Mouse (Mus musculus) forebrain, embryonic 13.5 days (tissue): ENCODE measurements around the gene Bahd1. TPM values are rescaled to one million over a fixed set of nuclear protein-coding genes. Genes with fewer than 3 reads are reported as not detected.

ENCODE experiments used
- ATAC-seq: fragments of 200-750 bp; cut with Nextera tagmentation; 2 replicates; pipeline ENCODE4 v1.8.0; 2017
- H3K27ac ChIP-seq: fragments of 300-500 bp; sonication (generic); 2 replicates; pipeline ENCODE4 v1.5.1; 2015; ENCODE audit warnings: inconsistent platforms, mild to moderate bottlenecking, moderate library complexity
- H3K27me3 ChIP-seq: fragments of 300-500 bp; sonication (generic); 2 replicates; pipeline ENCODE4 v1.6.1; 2015; ENCODE audit warnings: mild to moderate bottlenecking, inconsistent platforms
- H3K36me3 ChIP-seq: fragments of 300-500 bp; sonication (generic); 2 replicates; pipeline ENCODE4 v1.6.1; 2015; ENCODE audit warnings: mild to moderate bottlenecking, inconsistent platforms; ENCODE audit not compliant: poor library complexity, severe bottlenecking
- H3K4me1 ChIP-seq: fragments of 300-500 bp; sonication (generic); 2 replicates; pipeline ENCODE4 v1.6.1; 2015; ENCODE audit warnings: inconsistent platforms
- H3K4me2 ChIP-seq: fragments of 300-500 bp; sonication (generic); 2 replicates; pipeline ENCODE4 v1.6.1; 2015; ENCODE audit warnings: inconsistent platforms, mild to moderate bottlenecking, moderate library complexity
- H3K4me3 ChIP-seq: fragments of 300-500 bp; sonication (generic); 2 replicates; pipeline ENCODE4 v1.5.1; 2015; ENCODE audit warnings: mild to moderate bottlenecking, inconsistent platforms
- H3K9ac ChIP-seq: fragments of 300-500 bp; sonication (generic); 2 replicates; pipeline ENCODE4 v1.6.1; 2015; ENCODE audit warnings: mild to moderate bottlenecking, inconsistent platforms
- H3K9me3 ChIP-seq: fragments of 300-500 bp; sonication (generic); replicated peaks from 2 replicates; pipeline ENCODE4 v1.6.1; 2016; ENCODE audit warnings: inconsistent platforms
- WGBS: fragments of 180-500 bp; shearing (Covaris S2); methylation state at CpG from one replicate; pipeline ENCODE4 v1.1.7; 2015; 5-methylcytosine and 5-hydroxymethylcytosine counted together
- polyA plus RNA-seq: library from polyadenylated mRNA; unstranded; fragments of >200 nt; fragmentation: Nextera tagmentation; extraction: Ambion mirVana; gene quantifications from 2 replicates; pipeline ENCODE4 v1.2.1, GENCODE M21; 2015

Gene Bahd1
- polyA plus RNA-seq, 1 experiment from 2014 or later, result 4.4 TPM

DNA sequence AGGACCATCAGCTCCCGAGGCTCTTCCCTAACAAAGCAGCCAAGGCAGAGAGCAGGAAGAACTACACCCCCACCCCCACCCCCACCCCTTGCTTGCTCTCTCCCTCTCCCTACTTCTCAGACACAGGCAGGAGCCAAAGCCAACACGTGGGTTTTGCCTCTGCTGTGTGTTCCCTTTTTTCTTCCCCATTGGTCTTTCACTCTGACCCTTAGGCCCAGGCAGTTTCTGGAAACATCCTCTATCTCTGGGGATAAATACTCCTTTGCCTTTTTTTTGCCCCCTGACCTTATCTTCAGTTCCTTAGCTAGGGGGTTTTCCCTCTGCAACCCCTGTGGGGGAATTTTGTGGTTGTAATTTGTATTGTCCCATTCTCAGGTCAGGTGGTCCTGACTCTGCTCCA is 59.5 kb downstream of the Bahd1 start:
- 23% methylated on average over 2 of the region's 2 CpGs for WGBS
- Histone ChIP-seq H3K4me3 (no peak overlapping the region), H3K27me3 (no peaks in the 10 kb centered on the region), H3K27ac (no peak overlapping the region), H3K9ac (no peak overlapping the region), H3K9me3 (no peaks in the 10 kb centered on the region), H3K4me1 (no peaks in the 10 kb centered on the region; the same call in 1 of the 2 replicates), H3K4me2 (no peak overlapping the region), H3K36me3 (no peaks in the 10 kb centered on the region)
- ATAC-seq, result no peak

DNA sequence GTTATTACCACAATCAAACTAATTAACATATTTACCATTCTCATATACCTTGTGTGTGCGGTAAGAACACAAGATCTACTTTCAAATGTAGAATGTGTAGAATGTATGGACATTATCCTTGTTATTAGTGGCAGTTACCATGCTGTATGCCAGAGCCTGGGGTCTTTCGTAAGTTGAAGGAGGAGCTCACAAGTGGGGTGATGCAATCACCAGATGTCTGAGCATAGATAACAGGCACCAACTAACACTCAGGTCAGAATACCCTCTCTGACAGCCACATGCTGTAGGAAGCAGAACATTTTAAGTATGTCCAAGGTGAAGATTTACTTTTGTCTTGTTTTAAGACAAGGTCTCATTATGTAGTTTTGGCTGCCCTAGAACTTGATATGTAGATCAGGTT is 60.2 kb downstream of the Bahd1 start:
- Histone ChIP-seq H3K27me3 (no peaks in the 10 kb centered on the region), H3K9me3 (no peaks in the 10 kb centered on the region), H3K4me2 (no peak overlapping the region), H3K27ac (no peak overlapping the region), H3K36me3 (no peaks in the 10 kb centered on the region), H3K4me3 (no peak overlapping the region), H3K4me1 (no peaks in the 10 kb centered on the region; the same call in 1 of the 2 replicates), H3K9ac (no peak overlapping the region)
- 94% methylated on average over 2 of the region's 2 CpGs for WGBS
- no peak for ATAC-seq

DNA sequence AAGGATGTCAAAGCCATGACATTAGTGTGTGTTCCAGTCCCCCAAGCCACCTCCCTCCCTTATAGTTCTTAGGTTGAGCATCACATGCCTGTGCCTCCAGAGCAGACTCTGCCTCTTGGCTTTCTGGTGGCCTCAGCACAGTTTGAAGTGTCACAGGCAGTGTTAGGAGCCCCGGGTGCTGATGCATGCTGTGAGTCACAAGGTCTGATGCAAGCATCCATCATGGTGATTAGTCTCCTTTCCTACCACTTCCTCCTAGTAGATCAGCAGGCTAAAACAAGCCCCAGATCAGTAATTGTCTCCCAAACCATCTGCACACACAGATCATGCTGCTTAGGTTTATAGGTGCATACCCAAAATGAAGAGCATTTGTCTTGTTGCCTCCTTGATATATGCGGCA is 61.4 kb downstream of the Bahd1 start:
- ATAC-seq, result no peak
- Histone ChIP-seq H3K27ac (no peak overlapping the region), H3K9ac (no peak overlapping the region; the same call in 1 of the 2 replicates), H3K4me2 (no peak overlapping the region), H3K9me3 (no peaks in the 10 kb centered on the region), H3K36me3 (no peaks in the 10 kb centered on the region), H3K27me3 (no peaks in the 10 kb centered on the region), H3K4me3 (no peak overlapping the region), H3K4me1 (no peaks in the 10 kb centered on the region; the same call in 1 of the 2 replicates)
- WGBS, result 57% methylated on average over 2 of the region's 2 CpGs

DNA sequence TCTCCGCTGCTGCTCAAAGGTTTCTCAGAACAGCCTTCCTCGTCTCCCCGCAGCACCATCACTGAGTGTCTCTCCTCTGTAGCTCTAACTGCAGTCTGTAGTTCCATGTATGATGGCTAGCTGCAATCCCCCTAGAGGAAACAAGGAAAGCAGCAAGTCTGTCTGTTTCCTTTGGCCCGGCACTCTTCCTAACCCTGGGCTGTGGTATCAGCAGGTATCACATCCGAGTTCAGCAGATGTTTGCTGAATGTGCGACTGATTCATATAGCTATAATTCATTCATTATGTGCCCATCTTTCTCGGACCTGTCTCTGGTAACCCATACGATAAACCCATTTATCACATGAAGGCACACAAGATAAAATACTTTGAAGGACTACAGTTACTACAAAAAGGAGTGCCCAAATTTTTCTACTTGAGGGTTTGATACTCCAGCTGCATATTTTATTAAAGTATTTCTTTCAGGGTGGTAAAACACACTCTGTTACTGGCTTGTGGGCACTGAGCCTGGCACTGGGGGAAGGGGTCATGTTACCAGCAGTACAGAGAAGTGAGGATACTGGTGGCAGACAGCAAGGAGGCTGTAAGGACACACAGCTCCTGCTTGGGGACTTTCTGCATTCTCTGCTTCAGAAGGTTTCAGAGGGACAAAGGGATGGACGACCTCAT is 63.0 kb downstream of the Bahd1 start:
- Histone ChIP-seq H3K4me3 (no peak overlapping the region), H3K9ac (no peak overlapping the region), H3K4me1 (no peaks in the 10 kb centered on the region; the same call in 1 of the 2 replicates), H3K9me3 (no peaks in the 10 kb centered on the region), H3K4me2 (no peak overlapping the region), H3K36me3 (no peaks in the 10 kb centered on the region), H3K27ac (no peak overlapping the region), H3K27me3 (no peaks in the 10 kb centered on the region)
- WGBS, result 64% methylated on average over 9 of the region's 9 CpGs
- no peak for ATAC-seq

DNA sequence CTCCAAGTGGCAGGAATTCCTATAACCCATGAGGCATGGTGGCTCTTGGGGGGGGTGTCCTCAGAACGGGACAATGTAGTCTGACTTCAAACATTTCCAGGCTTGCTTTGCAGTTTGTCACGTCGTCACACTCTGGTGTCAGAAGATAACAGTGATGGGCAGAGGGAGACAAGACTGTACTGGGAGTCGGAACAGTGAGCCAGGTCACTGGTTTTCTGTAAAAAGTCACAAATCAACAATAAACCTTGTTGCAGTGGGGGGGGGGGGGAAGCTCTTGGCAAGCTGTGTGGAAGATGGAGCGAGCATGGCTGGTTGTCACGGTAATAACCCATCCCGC is 63.5 kb downstream of the Bahd1 start:
- Histone ChIP-seq H3K4me2 (no peak overlapping the region), H3K4me1 (no peaks in the 10 kb centered on the region; the same call in 1 of the 2 replicates), H3K27me3 (no peaks in the 10 kb centered on the region), H3K9me3 (no peaks in the 10 kb centered on the region), H3K9ac (no peak overlapping the region), H3K4me3 (no peak overlapping the region), H3K36me3 (no peaks in the 10 kb centered on the region), H3K27ac (no peak overlapping the region)
- 73% methylated on average over 7 of the region's 7 CpGs for WGBS
- ATAC-seq, result no peak

DNA sequence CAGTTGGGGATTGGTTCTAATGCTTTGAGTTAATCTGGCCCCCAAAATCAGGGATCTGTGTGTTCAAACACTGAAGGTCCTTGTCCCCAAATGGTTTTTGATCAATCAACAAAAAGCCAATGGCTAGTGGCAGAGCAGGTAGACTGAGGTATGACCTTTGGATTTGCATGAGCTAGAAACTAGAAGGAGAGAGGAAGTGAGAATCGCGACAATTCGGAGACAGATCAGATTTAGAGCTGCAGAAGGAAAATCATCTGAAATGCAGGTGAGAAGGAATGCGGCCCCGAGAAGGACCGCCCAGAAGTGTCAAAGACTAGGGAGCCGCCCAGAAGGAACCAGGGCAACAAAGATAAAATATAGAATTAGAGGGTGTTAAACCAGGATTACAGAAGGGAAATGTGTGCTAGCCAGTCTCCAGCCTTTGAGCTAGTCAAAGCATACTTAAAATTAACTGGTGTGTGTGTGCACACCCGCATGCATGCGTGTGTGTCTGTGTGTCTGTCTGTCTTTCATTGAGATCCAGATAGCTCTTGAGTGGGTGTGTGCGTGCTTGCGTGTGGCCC is 69.5 kb downstream of the Bahd1 start:
- Histone ChIP-seq H3K9ac (no peak overlapping the region), H3K36me3 (no peaks in the 10 kb centered on the region), H3K4me3 (no peak overlapping the region), H3K9me3 (no peaks in the 10 kb centered on the region), H3K4me1 (peaks cover 3% of the 10 kb centered on the region; the same call in 1 of the 2 replicates), H3K4me2 (no peak overlapping the region), H3K27me3 (peaks cover 15% of the 10 kb centered on the region), H3K27ac (no peak overlapping the region)
- 87% methylated on average over 11 of the region's 11 CpGs for WGBS
- ATAC-seq, result no peak

DNA sequence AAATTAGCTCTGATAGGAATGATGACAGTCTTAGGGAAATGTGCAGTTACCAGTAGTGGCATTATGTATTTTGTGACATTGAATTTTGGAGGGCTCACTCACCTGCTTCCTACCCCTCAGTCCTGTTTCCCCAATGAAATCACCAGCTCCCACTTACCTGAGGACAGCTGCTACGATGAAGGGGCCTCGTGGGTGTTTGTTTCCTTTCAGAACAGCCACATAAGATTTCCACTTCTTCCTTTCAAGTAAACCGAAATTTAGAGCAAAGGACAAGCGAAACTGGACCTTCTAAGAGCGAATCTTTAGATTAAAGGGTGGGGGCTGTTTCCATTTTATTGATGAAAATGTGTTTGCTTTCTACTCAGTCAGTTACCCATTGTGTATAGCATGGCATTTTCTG is 71.9 kb downstream of the Bahd1 start:
- H3K4me3 ChIP-seq, result no peak overlapping the region

DNA sequence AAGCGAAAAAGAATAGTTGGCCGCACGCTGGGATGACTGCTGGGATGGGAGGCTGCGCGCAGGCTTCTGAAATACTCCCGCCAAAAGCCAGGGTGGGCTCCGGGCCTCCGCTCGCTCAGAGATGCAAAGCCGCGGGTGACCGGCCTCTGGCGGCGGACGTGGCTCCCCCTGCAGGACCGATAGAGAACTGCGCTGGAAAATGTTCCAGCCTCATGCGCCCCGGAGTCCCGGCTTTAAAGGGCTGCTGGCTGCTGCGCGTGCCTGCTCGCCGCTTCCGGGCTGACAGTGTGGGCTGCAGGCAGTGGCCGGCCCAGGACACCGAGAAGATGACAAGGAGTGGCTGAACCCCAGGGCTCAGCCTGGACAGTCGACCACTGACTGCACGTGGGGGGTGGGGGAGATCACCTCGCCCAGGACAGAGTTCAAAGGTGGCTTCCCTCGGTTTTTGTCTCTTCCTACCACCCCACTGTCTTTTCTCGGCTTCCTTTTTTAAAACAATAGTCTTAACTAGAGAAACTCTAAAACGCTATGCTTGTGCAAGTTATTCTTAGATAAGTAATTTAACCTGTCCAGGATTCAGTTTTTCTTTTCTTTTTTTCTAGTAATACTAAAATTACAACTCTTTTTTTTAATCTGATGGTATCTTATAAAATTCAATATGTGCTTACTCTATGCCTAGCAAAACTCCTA is 72.7 kb downstream of the Bahd1 start:
- Histone ChIP-seq H3K4me3 (peak overlapping the region; percentile 37), H3K4me2 (peak overlapping the region; percentile 73), H3K27me3 (peaks cover 38% of the 10 kb centered on the region), H3K9me3 (no peaks in the 10 kb centered on the region), H3K27ac (no peak overlapping the region), H3K36me3 (no peaks in the 10 kb centered on the region), H3K4me1 (peaks cover 23% of the 10 kb centered on the region), H3K9ac (peak overlapping the region; percentile 57; the same call in 1 of the 2 replicates)
- 1% methylated on average over 33 of the region's 33 CpGs for WGBS
- ATAC-seq, result peak; percentile 72

More for the DNA sequence above, 71.9 kb downstream of the Bahd1 start:
- Histone ChIP-seq H3K27me3 (peaks cover 31% of the 10 kb centered on the region), H3K4me1 (peaks cover 22% of the 10 kb centered on the region), H3K4me2 (no peak overlapping the region), H3K36me3 (no peaks in the 10 kb centered on the region), H3K9ac (no peak overlapping the region), H3K27ac (no peak overlapping the region), H3K9me3 (no peaks in the 10 kb centered on the region)
- ATAC-seq, result no peak
- 81% methylated on average over 5 of the region's 5 CpGs for WGBS

Other genes starting within 250 kb of the Bahd1 start
- 9.0 and 12.6 TPM in 2 replicates for gene Pak6, start 237.1 kb upstream of the Bahd1 start, polyA plus RNA-seq
- 0.06 and 0.17 TPM in 2 replicates for gene Ankrd63, start 196.4 kb upstream of the Bahd1 start, polyA plus RNA-seq
- 0.17 and 0.43 TPM in 2 replicates for gene Plcb2, start 171.9 kb upstream of the Bahd1 start, polyA plus RNA-seq
- gene Inafm2, start 154.6 kb upstream of the Bahd1 start, polyA plus RNA-seq, result 26.3 and 27.0 TPM in 2 replicates
- 1.5 and 2.0 TPM in 2 replicates for gene Ccdc9b, start 137.7 kb upstream of the Bahd1 start, polyA plus RNA-seq
- gene Phgr1, start 127.6 kb upstream of the Bahd1 start, polyA plus RNA-seq, result not detected in 2 replicates
- 13.6 and 15.7 TPM in 2 replicates for gene Disp2, start 120.7 kb upstream of the Bahd1 start, polyA plus RNA-seq
- 130 and 133 TPM in 2 replicates for gene Knstrn, start 86.4 kb upstream of the Bahd1 start, polyA plus RNA-seq
- gene Ivd, start 38.4 kb upstream of the Bahd1 start, polyA plus RNA-seq, result 54.0 and 58.4 TPM in 2 replicates
- gene Chst14, start 26.1 kb downstream of the Bahd1 start, polyA plus RNA-seq, result 5.9 and 6.9 TPM in 2 replicates
- 31.1 and 33.8 TPM in 2 replicates for gene Ccdc32, start 129.0 kb downstream of the Bahd1 start, polyA plus RNA-seq
- gene Rpusd2, start 134.4 kb downstream of the Bahd1 start, polyA plus RNA-seq, result 7.3 and 7.7 TPM in 2 replicates
- gene Knl1, start 146.7 kb downstream of the Bahd1 start, polyA plus RNA-seq, result 65.5 and 66.6 TPM in 2 replicates
- 42.9 and 50.7 TPM in 2 replicates for gene Rad51, start 212.4 kb downstream of the Bahd1 start, polyA plus RNA-seq